ENCODE assay signal across 10 mouse cellular contexts in the genomic region with DNA sequence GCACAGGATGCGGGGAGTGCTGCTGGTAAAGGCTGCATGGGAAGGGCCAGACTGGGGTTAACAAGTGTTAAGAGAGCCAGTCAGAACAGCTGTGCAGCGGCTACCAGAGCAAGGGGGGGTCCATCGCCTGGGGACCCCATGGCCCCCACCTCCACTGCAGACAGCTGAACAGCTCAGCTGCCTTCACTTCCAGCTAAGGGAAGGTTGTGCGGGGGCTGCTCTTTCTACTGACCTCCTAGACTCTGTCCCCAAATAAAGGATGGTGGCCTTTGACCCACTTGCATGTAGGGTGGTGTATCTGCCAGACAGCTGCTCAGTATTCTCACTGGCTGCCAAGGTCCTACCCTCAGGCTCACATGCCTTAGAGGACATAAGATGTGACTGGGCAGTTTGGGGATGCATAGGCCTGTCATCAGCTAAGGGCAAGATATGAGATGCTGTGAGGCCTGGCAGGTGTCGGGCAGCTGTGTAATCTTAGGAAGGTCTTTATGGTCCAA. TPM values are rescaled to one million over a fixed set of nuclear protein-coding genes. Genes with fewer than 3 reads are reported as not detected.
DNase-seq lines count a peak whose midpoint lies in the region; ATAC-seq and TF ChIP-seq lines count a peak whose summit lies in the region.
"Had no signal": no experiment of that assay in that cellular context is flagged by ENCODE, and none has a peak within 500 bp of the region (broad histone marks: within the 10 kb centered on the region; RNA-seq: fewer than 3 reads in every experiment).

No protein-coding gene starts in this region.

- no peak overlapping the region; the same call in 1 of the 2 replicates for H3K4me3 ChIP-seq in midbrain, embryonic 12.5 days
- no peak overlapping the region for H3K4me3 ChIP-seq in midbrain, embryonic 13.5 days (replicated peaks)
- no peak overlapping the region for H3K4me3 ChIP-seq in stomach, postnatal 0 days (ENCODE audit: low read depth, low read length)
- H3K4me3 ChIP-seq: intestine, embryonic 15.5 days had no signal

- H3K9me3 ChIP-seq in midbrain, embryonic 12.5 days: no peaks in the 10 kb centered on the region
- no peaks in the 10 kb centered on the region for H3K9me3 ChIP-seq in midbrain, embryonic 13.5 days
- H3K9me3 ChIP-seq in stomach, postnatal 0 days (ENCODE audit: control insufficient read depth, low read length): no peaks in the 10 kb centered on the region
- H3K9me3 ChIP-seq: intestine, embryonic 15.5 days had no signal

- H3K27me3 ChIP-seq in midbrain, embryonic 12.5 days: no peaks in the 10 kb centered on the region
- no peaks in the 10 kb centered on the region for H3K27me3 ChIP-seq in midbrain, embryonic 13.5 days
- no peaks in the 10 kb centered on the region for H3K27me3 ChIP-seq in stomach, postnatal 0 days (ENCODE audit: control insufficient read depth, insufficient read depth, low read length)
- H3K27me3 ChIP-seq: intestine, embryonic 15.5 days had no signal

- 0 out of 2 replicates have a peak, but pooled peaks cover 4% of the 10 kb centered on the region for H3K4me1 ChIP-seq in midbrain, embryonic 12.5 days
- H3K4me1 ChIP-seq in midbrain, embryonic 13.5 days (replicated peaks): peaks cover 20% of the 10 kb centered on the region
- no peaks in the 10 kb centered on the region for H3K4me1 ChIP-seq in stomach, postnatal 0 days (replicated peaks; ENCODE audit: control insufficient read depth, insufficient read depth)

- DNase-seq in gastrocnemius, adult 18-20 months (ENCODE audit: low spot score): peak; percentile 43
- DNase-seq in gastrocnemius, postnatal 10 days: no peak
- peak; percentile 58 to 59 for DNase-seq in heart, postnatal 10 days
- no peak for DNase-seq in stomach, postnatal 0 days (ENCODE audit: low spot score)
- DNase-seq in frontal cortex, postnatal 25 days (ENCODE audit: low spot score in 2 of 2): no peak
- DNase-seq: cerebellum, adult 11 months had no signal

- WGBS in midbrain, embryonic 12.5 days: 78% methylated on average over 5 of the region's 5 CpGs
- 83% methylated on average over 5 of the region's 5 CpGs for WGBS in midbrain, embryonic 13.5 days
- WGBS in stomach, postnatal 0 days: 60% methylated on average over 5 of the region's 5 CpGs

- no peak for TF ChIP-seq CTCF in stomach, postnatal 0 days (IDR thresholded peaks at IDR 0.05; ENCODE audit: low read depth)

- H3K27ac ChIP-seq in midbrain, embryonic 12.5 days (replicated peaks): no peak overlapping the region
- no peak overlapping the region for H3K27ac ChIP-seq in midbrain, embryonic 13.5 days
- no peak overlapping the region for H3K27ac ChIP-seq in stomach, postnatal 0 days (replicated peaks)
- H3K27ac ChIP-seq: intestine, embryonic 15.5 days had no signal

- no peak overlapping the region for H3K4me2 ChIP-seq in midbrain, embryonic 12.5 days (replicated peaks)
- H3K4me2 ChIP-seq in midbrain, embryonic 13.5 days (replicated peaks): no peak overlapping the region
- no peak overlapping the region for H3K4me2 ChIP-seq in stomach, postnatal 0 days (replicated peaks; ENCODE audit: low read depth)
- H3K4me2 ChIP-seq: intestine, embryonic 15.5 days had no signal

- no peak for ATAC-seq in midbrain, embryonic 12.5 days (ENCODE audit: low FRiP score, low read depth)
- no peak for ATAC-seq in midbrain, embryonic 13.5 days
- ATAC-seq in stomach, postnatal 0 days (ENCODE audit: low FRiP score, low TSS enrichment): no peak
- ATAC-seq in erythroblast, adult 5-6 weeks (replicated peaks; ENCODE audit: low FRiP score, poor library complexity, severe bottlenecking): no peak
- ATAC-seq: intestine, embryonic 15.5 days had no signal

- H3K36me3 ChIP-seq in midbrain, embryonic 12.5 days: no peaks in the 10 kb centered on the region
- H3K36me3 ChIP-seq in midbrain, embryonic 13.5 days: peaks cover 4% of the 10 kb centered on the region; the same call in 1 of the 2 replicates
- no peaks in the 10 kb centered on the region; the same call in 1 of the 2 replicates for H3K36me3 ChIP-seq in stomach, postnatal 0 days (ENCODE audit: control insufficient read depth, insufficient read depth, low read length)
- H3K36me3 ChIP-seq: intestine, embryonic 15.5 days had no signal

- H3K9ac ChIP-seq in midbrain, embryonic 12.5 days (replicated peaks): 0 out of 2 replicates have a peak overlapping the region, but pooled peaks have one; percentile 20
- no peak overlapping the region for H3K9ac ChIP-seq in midbrain, embryonic 13.5 days (replicated peaks)
- H3K9ac ChIP-seq in stomach, postnatal 0 days (ENCODE audit: low read length): peak overlapping the region; percentile 18; the same call in 1 of the 2 replicates
- H3K9ac ChIP-seq: intestine, embryonic 15.5 days had no signal

- no peak for TF ChIP-seq EP300 in stomach, postnatal 0 days (optimal IDR thresholded peaks at IDR 0.05)

- intact Hi-C loops in heart, postnatal 10 days (cut with DNase I): no loop called here

RNA-seq across cellular contexts. Expression of gene Klhl26, which starts 9.5 kb away (rescaled TPM):
- 1 to 10 TPM; 7.7 to 8.3 TPM for total RNA-seq in gastrocnemius, adult 18-20 months (2021)
- total RNA-seq in gastrocnemius, postnatal 10 days (2021): 1 to 10 TPM; 6.3 to 7.4 TPM
- 17.8 and 18.5 TPM in 2 replicates for polyA plus RNA-seq in midbrain, embryonic 12.5 days (2016; fragmentation: Nextera tagmentation; extraction: Ambion mirVana)
- 19.3 and 22.2 TPM in 2 replicates for polyA plus RNA-seq in midbrain, embryonic 13.5 days (2015; fragmentation: Nextera tagmentation; extraction: Ambion mirVana)
- 1 to 10 TPM; 8.4 to 8.9 TPM for total RNA-seq in heart, postnatal 10 days (2021)
- 10.4 and 12.4 TPM in 2 replicates for polyA plus RNA-seq in stomach, postnatal 0 days (2015; fragmentation: Nextera tagmentation; extraction: Ambion mirVana)
- total RNA-seq in erythroblast, adult 5-6 weeks (2015; ENCODE audit: low replicate concordance): 0.38 and 1.7 TPM in 2 replicates
- 1.8 and 2.8 TPM in 2 replicates for total RNA-seq in erythroblast, adult 5-6 weeks (2017; ENCODE audit: low replicate concordance)

RNA-seq across cellular contexts. Expression of gene Tmem59l, which starts 19.9 kb away (rescaled TPM):
- total RNA-seq in gastrocnemius, adult 18-20 months (2021): not detected
- total RNA-seq in gastrocnemius, postnatal 10 days (2021): under 1 TPM; 0.18 to 0.26 TPM
- 19.3 and 21.7 TPM in 2 replicates for polyA plus RNA-seq in midbrain, embryonic 12.5 days (2016; fragmentation: Nextera tagmentation; extraction: Ambion mirVana)
- polyA plus RNA-seq in midbrain, embryonic 13.5 days (2015; fragmentation: Nextera tagmentation; extraction: Ambion mirVana): 60.6 and 61.5 TPM in 2 replicates
- total RNA-seq in heart, postnatal 10 days (2021): not detected
- 2.4 and 2.8 TPM in 2 replicates for polyA plus RNA-seq in stomach, postnatal 0 days (2015; fragmentation: Nextera tagmentation; extraction: Ambion mirVana)
- total RNA-seq in erythroblast, adult 5-6 weeks (2015; ENCODE audit: low replicate concordance): not detected in 2 replicates
- not detected in 2 replicates for total RNA-seq in erythroblast, adult 5-6 weeks (2017; ENCODE audit: low replicate concordance)

RNA-seq across cellular contexts. Expression of gene Crlf1, which starts 25.7 kb away (rescaled TPM):
- total RNA-seq in gastrocnemius, adult 18-20 months (2021): 1 to 10 TPM; 2.8 to 2.9 TPM
- 1 to 10 TPM; 2.8 to 3.4 TPM for total RNA-seq in gastrocnemius, postnatal 10 days (2021)
- 0.92 and 1.6 TPM in 2 replicates for polyA plus RNA-seq in midbrain, embryonic 12.5 days (2016; fragmentation: Nextera tagmentation; extraction: Ambion mirVana)
- 0.97 and 1.1 TPM in 2 replicates for polyA plus RNA-seq in midbrain, embryonic 13.5 days (2015; fragmentation: Nextera tagmentation; extraction: Ambion mirVana)
- total RNA-seq in heart, postnatal 10 days (2021): under 1 TPM; 0.38 to 0.72 TPM
- polyA plus RNA-seq in stomach, postnatal 0 days (2015; fragmentation: Nextera tagmentation; extraction: Ambion mirVana): 5.8 and 6.5 TPM in 2 replicates
- 3.7 TPM in 1 of 2 replicates, not detected in the other for total RNA-seq in erythroblast, adult 5-6 weeks (2015; ENCODE audit: low replicate concordance)
- total RNA-seq in erythroblast, adult 5-6 weeks (2017; ENCODE audit: low replicate concordance): 2.5 TPM in 1 of 2 replicates, not detected in the other

RNA-seq across cellular contexts. Expression of gene Crtc1, which starts 27.9 kb away (rescaled TPM):
- total RNA-seq in gastrocnemius, adult 18-20 months (2021): 1 to 10 TPM; 7.7 to 8.4 TPM
- 10 to 100 TPM in 1 of 2 experiments, 1 to 10 TPM in 1; 8.9 to 12.0 TPM for total RNA-seq in gastrocnemius, postnatal 10 days (2021)
- polyA plus RNA-seq in midbrain, embryonic 12.5 days (2016; fragmentation: Nextera tagmentation; extraction: Ambion mirVana): 22.8 and 23.6 TPM in 2 replicates
- polyA plus RNA-seq in midbrain, embryonic 13.5 days (2015; fragmentation: Nextera tagmentation; extraction: Ambion mirVana): 33.9 and 36.1 TPM in 2 replicates
- 10 to 100 TPM; 11.0 to 15.6 TPM for total RNA-seq in heart, postnatal 10 days (2021)
- polyA plus RNA-seq in stomach, postnatal 0 days (2015; fragmentation: Nextera tagmentation; extraction: Ambion mirVana): 8.0 and 8.4 TPM in 2 replicates
- 4.2 and 4.4 TPM in 2 replicates for total RNA-seq in erythroblast, adult 5-6 weeks (2015; ENCODE audit: low replicate concordance)
- total RNA-seq in erythroblast, adult 5-6 weeks (2017; ENCODE audit: low replicate concordance): 1.7 and 2.0 TPM in 2 replicates

RNA-seq across cellular contexts. Expression of gene Rex1bd, which starts 39.3 kb away (rescaled TPM):
- total RNA-seq in gastrocnemius, adult 18-20 months (2021): 100 to 1,000 TPM; 170 TPM
- 100 to 1,000 TPM; 120 to 129 TPM for total RNA-seq in gastrocnemius, postnatal 10 days (2021)
- polyA plus RNA-seq in midbrain, embryonic 12.5 days (2016; fragmentation: Nextera tagmentation; extraction: Ambion mirVana): 130 and 134 TPM in 2 replicates
- 152 and 155 TPM in 2 replicates for polyA plus RNA-seq in midbrain, embryonic 13.5 days (2015; fragmentation: Nextera tagmentation; extraction: Ambion mirVana)
- total RNA-seq in heart, postnatal 10 days (2021): 100 to 1,000 TPM; 108 to 114 TPM
- 119 and 122 TPM in 2 replicates for polyA plus RNA-seq in stomach, postnatal 0 days (2015; fragmentation: Nextera tagmentation; extraction: Ambion mirVana)
- 2.9 and 14.0 TPM in 2 replicates for total RNA-seq in erythroblast, adult 5-6 weeks (2015; ENCODE audit: low replicate concordance)
- total RNA-seq in erythroblast, adult 5-6 weeks (2017; ENCODE audit: low replicate concordance): 5.2 and 9.5 TPM in 2 replicates

Comparison
In these comparisons a context has a peak if more than half of its experiments do, and no peak if none do; other contexts are left out.
1. DNase-seq: peak in gastrocnemius, adult 18-20 months (single experiment) and heart, postnatal 10 days (2 of 2); none in gastrocnemius, postnatal 10 days (single experiment), stomach, postnatal 0 days (single experiment) and frontal cortex, postnatal 25 days (0 of 2).